Mouse (Mus musculus) liver, adult 2 months (tissue): ENCODE results near the gene Igsf6.

ENCODE experiments used
- CTCF ChIP-seq: fragments of 200-500 bp; IDR thresholded peaks from 2 replicates; pipeline ENCODE4 v1.5.1; 2011; ENCODE audit warnings: low read depth, low read length, control low read depth
- POLR2A ChIP-seq: fragments of 200-500 bp; IDR thresholded peaks from 2 replicates; pipeline ENCODE4 v1.6.1; 2011; ENCODE audit warnings: low read length, control low read depth; ENCODE audit not compliant: insufficient read depth; ENCODE audit errors: extremely low read depth

DNA sequence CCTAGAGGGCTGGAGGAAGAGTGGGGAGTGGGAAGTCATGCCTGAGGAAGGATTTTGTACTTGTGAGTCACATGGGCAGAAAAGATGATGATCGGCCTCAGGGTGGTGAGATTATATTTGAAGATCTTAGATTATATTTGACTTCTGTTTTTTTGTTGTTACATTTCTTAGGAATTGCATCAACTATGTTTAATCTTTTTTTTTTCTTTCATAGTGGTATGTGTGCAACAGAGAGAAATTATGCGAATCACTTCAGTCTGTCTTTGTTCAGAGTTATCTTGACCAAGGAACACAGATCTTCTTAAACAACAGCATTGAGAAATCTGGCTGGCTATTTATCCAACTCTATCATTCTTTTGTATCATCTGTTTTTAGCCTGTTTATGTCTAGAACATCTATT is 26.7 kb downstream of the Igsf6 start:
- TF ChIP-seq POLR2A: no peak
- no peak for TF ChIP-seq CTCF
